Mouse (Mus musculus): Measurements from ENCODE around the gene Erich3. TPM values are rescaled to one million over a fixed set of nuclear protein-coding genes. Genes with fewer than 3 reads are reported as not detected.
A peak's percentile ranks its signal among the peaks of the same experiment; 100 is the strongest.

The Erich3 gene
- polyA plus RNA-seq, 1 experiment from 2014 or later: 0.23 TPM

GRCm38 (mm10) chr3:154649411-154650285, 14.0 kb upstream of the Erich3 start:
- H3K36me3 ChIP-seq (ENCODE audit: control insufficient read depth, insufficient read depth, low read length): no peaks in the 10 kb centered on the region
- no peak overlapping the region for H3K9ac ChIP-seq (ENCODE audit: low read length)
- H3K9me3 ChIP-seq (ENCODE audit: control insufficient read depth, low read length): no peaks in the 10 kb centered on the region
- no peak overlapping the region for H3K27ac ChIP-seq (ENCODE audit: low read length)
- H3K27me3 ChIP-seq (ENCODE audit: control insufficient read depth, insufficient read depth, low read depth, low read length): no peaks in the 10 kb centered on the region; the same call in 1 of the 2 replicates
- 53% methylated on average over 20 of the region's 20 CpGs for WGBS
- H3K4me1 ChIP-seq (replicated peaks; ENCODE audit: control insufficient read depth, insufficient read depth, low read length): no peaks in the 10 kb centered on the region
- no peak overlapping the region for H3K4me3 ChIP-seq (ENCODE audit: low read length)
- no peak for ATAC-seq (ENCODE audit: low read depth)
- H3K4me2 ChIP-seq (ENCODE audit: low read depth, low read length): no peak overlapping the region

GRCm38 (mm10) chr3:154651192-154651821, 12.4 kb upstream of the Erich3 start:
- no peaks in the 10 kb centered on the region for H3K36me3 ChIP-seq (ENCODE audit: control insufficient read depth, insufficient read depth, low read length)
- WGBS: 63% methylated on average over 10 of the region's 10 CpGs
- no peaks in the 10 kb centered on the region for H3K4me1 ChIP-seq (replicated peaks; ENCODE audit: control insufficient read depth, insufficient read depth, low read length)
- ATAC-seq (ENCODE audit: low read depth): no peak
- no peak overlapping the region for H3K27ac ChIP-seq (ENCODE audit: low read length)
- no peaks in the 10 kb centered on the region for H3K9me3 ChIP-seq (ENCODE audit: control insufficient read depth, low read length)
- no peak overlapping the region for H3K4me2 ChIP-seq (ENCODE audit: low read depth, low read length)
- no peaks in the 10 kb centered on the region; the same call in 1 of the 2 replicates for H3K27me3 ChIP-seq (ENCODE audit: control insufficient read depth, insufficient read depth, low read depth, low read length)
- H3K9ac ChIP-seq (ENCODE audit: low read length): no peak overlapping the region
- H3K4me3 ChIP-seq (ENCODE audit: low read length): no peak overlapping the region

- H3K27ac ChIP-seq (ENCODE audit: low read length): no peak overlapping the region
- no peak overlapping the region for H3K9ac ChIP-seq (ENCODE audit: low read length)
- no peaks in the 10 kb centered on the region for H3K36me3 ChIP-seq (ENCODE audit: control insufficient read depth, insufficient read depth, low read length)
- no peak overlapping the region for H3K4me3 ChIP-seq (ENCODE audit: low read length)
- no peaks in the 10 kb centered on the region for H3K9me3 ChIP-seq (ENCODE audit: control insufficient read depth, low read length)
- H3K4me1 ChIP-seq (replicated peaks; ENCODE audit: control insufficient read depth, insufficient read depth, low read length): no peaks in the 10 kb centered on the region
- H3K27me3 ChIP-seq (ENCODE audit: control insufficient read depth, insufficient read depth, low read depth, low read length): no peaks in the 10 kb centered on the region; the same call in 1 of the 2 replicates
- 37% methylated on average over 24 of the region's 24 CpGs for WGBS
- no peak overlapping the region for H3K4me2 ChIP-seq (ENCODE audit: low read depth, low read length)
- ATAC-seq (ENCODE audit: low read depth): 0 out of 2 replicates have a peak, but pooled peaks have one; percentile 43
Observed at GRCm38 (mm10) chr3:154652581-154653420, 10.9 kb upstream of the Erich3 start.

- Histone ChIP-seq H3K9me3 (ENCODE audit: control insufficient read depth, low read length) (no peaks in the 10 kb centered on the region), H3K27me3 (ENCODE audit: control insufficient read depth, insufficient read depth, low read depth, low read length) (no peaks in the 10 kb centered on the region; the same call in 1 of the 2 replicates), H3K27ac (ENCODE audit: low read length) (no peak overlapping the region), H3K4me1 (replicated peaks; ENCODE audit: control insufficient read depth, insufficient read depth, low read length) (no peaks in the 10 kb centered on the region), H3K4me3 (ENCODE audit: low read length) (no peak overlapping the region), H3K9ac (ENCODE audit: low read length) (no peak overlapping the region), H3K4me2 (ENCODE audit: low read depth, low read length) (no peak overlapping the region), H3K36me3 (ENCODE audit: control insufficient read depth, insufficient read depth, low read length) (no peaks in the 10 kb centered on the region)
- 55% methylated on average over 5 of the region's 5 CpGs for WGBS
- no peak for ATAC-seq (ENCODE audit: low read depth)
Observed at GRCm38 (mm10) chr3:154653454-154653853, 10.2 kb upstream of the Erich3 start.

GRCm38 (mm10) chr3:154654284-154654683, 9.4 kb upstream of the Erich3 start:
- no peak overlapping the region for H3K9ac ChIP-seq (ENCODE audit: low read length)
- no peak overlapping the region for H3K4me2 ChIP-seq (ENCODE audit: low read depth, low read length)
- no peaks in the 10 kb centered on the region for H3K36me3 ChIP-seq (ENCODE audit: control insufficient read depth, insufficient read depth, low read length)
- H3K4me1 ChIP-seq (replicated peaks; ENCODE audit: control insufficient read depth, insufficient read depth, low read length): no peaks in the 10 kb centered on the region
- no peaks in the 10 kb centered on the region; the same call in 1 of the 2 replicates for H3K27me3 ChIP-seq (ENCODE audit: control insufficient read depth, insufficient read depth, low read depth, low read length)
- WGBS: 28% methylated on average over 6 of the region's 6 CpGs
- ATAC-seq (ENCODE audit: low read depth): no peak
- H3K9me3 ChIP-seq (ENCODE audit: control insufficient read depth, low read length): no peaks in the 10 kb centered on the region
- no peak overlapping the region for H3K4me3 ChIP-seq (ENCODE audit: low read length)
- no peak overlapping the region for H3K27ac ChIP-seq (ENCODE audit: low read length)

GRCm38 (mm10) chr3:154654901-154655300, 8.8 kb upstream of the Erich3 start:
- Histone ChIP-seq H3K27me3 (ENCODE audit: control insufficient read depth, insufficient read depth, low read depth, low read length) (no peaks in the 10 kb centered on the region), H3K9me3 (ENCODE audit: control insufficient read depth, low read length) (no peaks in the 10 kb centered on the region)
- WGBS: 41% methylated on average over 12 of the region's 12 CpGs

GRCm38 (mm10) chr3:154655711-154656110, 7.9 kb upstream of the Erich3 start:
- no peak overlapping the region for H3K4me3 ChIP-seq (ENCODE audit: low read length)
- no peaks in the 10 kb centered on the region for H3K4me1 ChIP-seq (replicated peaks; ENCODE audit: control insufficient read depth, insufficient read depth, low read length)
- no peak overlapping the region for H3K9ac ChIP-seq (ENCODE audit: low read length)
- no peak overlapping the region for H3K27ac ChIP-seq (ENCODE audit: low read length)
- no peaks in the 10 kb centered on the region for H3K27me3 ChIP-seq (ENCODE audit: control insufficient read depth, insufficient read depth, low read depth, low read length)
- H3K36me3 ChIP-seq (ENCODE audit: control insufficient read depth, insufficient read depth, low read length): no peaks in the 10 kb centered on the region
- no peaks in the 10 kb centered on the region for H3K9me3 ChIP-seq (ENCODE audit: control insufficient read depth, low read length)
- no peak for ATAC-seq (ENCODE audit: low read depth)
- WGBS: 79% methylated on average over 5 of the region's 5 CpGs
- H3K4me2 ChIP-seq (ENCODE audit: low read depth, low read length): no peak overlapping the region

More at GRCm38 (mm10) chr3:154654901-154655300, 8.8 kb upstream of the Erich3 start:
- Histone ChIP-seq H3K4me2 (ENCODE audit: low read depth, low read length) (no peak overlapping the region), H3K9ac (ENCODE audit: low read length) (no peak overlapping the region), H3K4me1 (replicated peaks; ENCODE audit: control insufficient read depth, insufficient read depth, low read length) (no peaks in the 10 kb centered on the region), H3K36me3 (ENCODE audit: control insufficient read depth, insufficient read depth, low read length) (no peaks in the 10 kb centered on the region), H3K27ac (ENCODE audit: low read length) (no peak overlapping the region), H3K4me3 (ENCODE audit: low read length) (no peak overlapping the region)
- ATAC-seq (ENCODE audit: low read depth): no peak

GRCm38 (mm10) chr3:154663976-154664581, 420 bp downstream of the Erich3 start:
- Histone ChIP-seq H3K27ac (ENCODE audit: low read length) (no peak overlapping the region), H3K9ac (ENCODE audit: low read length) (no peak overlapping the region), H3K36me3 (ENCODE audit: control insufficient read depth, insufficient read depth, low read length) (no peaks in the 10 kb centered on the region), H3K4me3 (ENCODE audit: low read length) (peak overlapping the region; percentile 29), H3K27me3 (ENCODE audit: control insufficient read depth, insufficient read depth, low read depth, low read length) (peaks cover 31% of the 10 kb centered on the region), H3K4me2 (ENCODE audit: low read depth, low read length) (peak overlapping the region; percentile 42), H3K4me1 (replicated peaks; ENCODE audit: control insufficient read depth, insufficient read depth, low read length) (no peaks in the 10 kb centered on the region), H3K9me3 (ENCODE audit: control insufficient read depth, low read length) (no peaks in the 10 kb centered on the region)
- 3% methylated on average over 25 of the region's 27 CpGs for WGBS
- peak; percentile 82 for ATAC-seq (ENCODE audit: low read depth)
